Mouse (Mus musculus) left cerebral cortex, adult 8-10 months (tissue): ENCODE data around the gene Gm12248. TPM values are rescaled to one million over a fixed set of nuclear protein-coding genes. Genes with fewer than 3 reads are reported as not detected.
"Not testable (repeated sequence)": the region's sequence is repeated elsewhere in the genome, so short reads cannot be mapped to it uniquely, and the experiment has no call there.

Source experiments
- DNase-seq, 2 experiments: peaks; one replicate each; pipeline ENCODE4 v3.0.0; 2022; ENCODE audit warnings: low spot score in 2 of 2
- total RNA-seq, 4 experiments: library from RNA; stranded (reverse); gene quantifications; 2 replicates each; pipeline ENCODE4 v1.2.4; 2022

Gm12248 gene
- total RNA-seq, 4 experiments from 2014 or later = not detected

GRCm38 (mm10) chr11:58102581-58103343, 9.8 kb upstream of the Gm12248 start:
- no peak for DNase-seq

DNA sequence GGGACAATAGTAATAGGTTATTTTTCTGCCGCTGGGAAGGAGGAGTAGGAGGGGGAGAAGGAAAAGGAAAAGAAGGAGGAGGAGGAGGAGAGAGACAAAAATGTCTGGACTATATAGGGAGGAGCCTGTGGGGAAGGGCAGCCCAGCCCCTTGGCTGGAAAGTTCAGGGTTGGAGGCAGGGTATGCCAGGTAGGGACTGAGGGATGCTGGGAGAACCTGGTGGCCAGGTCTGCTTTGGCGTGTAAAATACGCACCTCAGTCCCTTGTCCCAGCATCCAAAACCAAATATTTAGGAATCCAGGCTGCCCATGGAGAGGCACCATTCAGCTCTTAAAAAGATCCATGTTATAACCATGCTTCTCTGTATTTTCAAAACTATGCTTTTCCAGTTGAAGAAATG, 9.2 kb upstream of the Gm12248 start:
- DNase-seq = no peak

DNA sequence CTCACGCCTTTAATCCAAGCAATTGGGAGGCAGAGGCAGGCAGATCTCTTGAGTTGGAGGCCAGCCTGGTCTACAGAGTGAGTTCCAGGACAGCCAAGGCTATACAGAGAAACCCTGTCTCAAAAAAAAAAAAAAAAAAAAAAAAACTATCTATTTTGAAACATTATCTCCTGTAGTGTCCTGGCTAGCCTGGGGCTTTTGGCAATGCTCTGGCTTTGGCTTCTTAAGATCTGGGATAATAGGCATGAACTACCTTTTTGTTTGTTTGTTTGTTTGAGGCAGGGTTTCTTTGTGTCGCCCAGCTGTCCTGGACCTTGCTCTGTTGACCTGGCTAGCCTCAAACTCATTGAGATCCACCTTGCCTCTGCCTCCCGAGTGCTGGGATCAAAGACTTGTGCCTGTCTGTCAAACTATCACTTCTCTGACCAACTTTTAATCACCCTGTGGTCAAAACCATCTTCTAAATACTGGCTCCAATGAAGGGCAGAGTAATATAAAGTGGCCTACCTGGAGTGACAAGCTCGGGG, 8.3 kb upstream of the Gm12248 start:
- DNase-seq = no peak

- DNase-seq = no peak
Measured at GRCm38 (mm10) chr11:58100006-58100405, 7.1 kb upstream of the Gm12248 start.

DNA sequence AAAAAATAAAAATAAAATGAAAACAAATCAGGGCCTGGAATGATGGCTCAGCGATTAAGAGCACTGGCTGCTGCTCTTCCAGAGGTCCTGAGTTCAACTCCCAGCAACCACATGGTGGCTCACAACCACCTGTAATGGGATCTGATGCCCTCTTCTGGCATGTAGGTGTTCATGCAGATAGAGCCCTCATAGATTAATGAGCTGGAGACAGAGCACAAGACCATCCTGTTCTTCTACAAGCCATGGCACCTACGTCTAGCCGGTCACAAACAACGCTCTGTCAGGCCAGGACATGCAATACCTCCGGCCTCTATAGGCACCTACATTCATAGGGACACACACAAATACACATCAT, 5.4 kb upstream of the Gm12248 start:
- DNase-seq = not testable (repeated sequence)

GRCm38 (mm10) chr11:58097621-58098365, 4.9 kb upstream of the Gm12248 start:
- DNase-seq = no peak

DNA sequence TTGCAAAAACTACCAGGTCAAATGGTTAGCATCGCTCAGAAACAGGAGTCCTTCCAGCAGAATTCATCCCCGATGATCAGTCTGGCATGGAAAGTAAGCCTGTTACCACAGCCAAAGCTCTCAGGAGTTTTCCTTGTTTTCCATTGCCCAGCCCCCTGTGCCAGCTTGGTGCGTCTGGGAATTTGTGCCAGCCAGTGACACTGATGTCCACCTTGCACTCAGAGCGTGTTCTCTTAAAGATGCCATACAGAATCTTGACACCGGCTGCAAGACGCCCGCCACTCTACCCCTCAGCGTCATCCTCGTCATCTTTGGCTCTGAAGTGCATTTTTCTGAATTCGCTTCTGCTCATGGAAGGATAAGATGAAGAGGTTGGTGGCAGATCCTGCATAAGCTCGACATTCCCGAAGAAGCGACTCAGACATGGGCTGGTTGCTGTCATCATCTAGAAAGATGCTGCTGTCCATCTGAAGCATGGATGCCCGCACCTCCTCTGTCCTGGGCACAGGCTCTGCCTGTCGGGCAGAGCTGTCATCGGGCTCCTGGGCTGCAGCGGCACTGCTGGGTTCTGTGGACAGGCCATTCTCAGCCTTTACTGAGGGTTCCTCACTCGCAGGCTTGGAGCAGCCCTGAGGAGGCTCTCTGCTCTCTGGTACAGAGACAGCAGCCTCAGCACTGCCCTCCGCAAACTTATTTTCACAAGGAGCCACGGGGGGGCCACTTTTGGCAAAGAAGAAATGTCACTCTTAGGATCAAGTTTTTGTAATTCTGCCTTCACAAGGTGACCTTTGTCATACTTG, 4.1 kb upstream of the Gm12248 start:
- no peak for DNase-seq

DNA sequence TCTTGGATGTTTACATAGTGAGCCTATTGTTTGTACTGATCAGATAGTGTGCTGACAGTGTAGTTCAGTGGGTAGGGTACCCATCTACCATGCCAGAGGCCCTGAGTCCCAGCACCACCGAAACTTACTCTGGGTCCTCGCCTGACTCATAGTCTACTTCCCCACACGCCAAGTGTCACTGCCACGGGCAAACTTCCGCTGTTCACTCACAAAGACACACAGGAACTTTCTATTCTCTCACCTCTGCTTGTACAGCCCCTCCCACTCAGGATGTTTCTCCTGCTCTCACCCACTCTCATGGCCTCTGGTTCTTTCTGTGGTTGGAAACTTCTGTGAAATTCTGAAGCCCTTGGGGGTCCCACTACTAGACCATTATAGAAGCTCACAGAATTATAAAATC, 3.2 kb upstream of the Gm12248 start:
- DNase-seq = no peak

GRCm38 (mm10) chr11:58095561-58095960, 2.6 kb upstream of the Gm12248 start:
- DNase-seq = no peak

DNA sequence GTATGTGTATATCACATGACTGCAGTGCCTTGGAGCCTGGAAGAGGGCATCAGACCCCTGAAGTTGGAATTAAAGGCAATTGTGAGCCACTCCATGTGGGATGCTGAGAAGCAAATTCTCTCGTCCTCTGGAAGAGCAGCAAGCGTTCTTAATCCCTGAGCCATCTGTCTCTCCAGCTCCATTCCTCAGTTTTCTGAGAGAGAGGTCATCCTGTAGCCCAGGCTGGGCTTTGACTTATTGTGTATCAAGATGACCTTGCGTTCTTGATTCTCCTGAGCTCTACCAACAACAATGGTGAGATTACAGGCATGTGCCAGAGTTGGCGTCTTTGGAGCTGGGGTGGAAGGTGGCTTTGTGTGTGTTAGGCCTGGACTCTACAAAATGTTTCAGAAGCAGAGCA, 1.8 kb upstream of the Gm12248 start:
- no peak for DNase-seq

DNA sequence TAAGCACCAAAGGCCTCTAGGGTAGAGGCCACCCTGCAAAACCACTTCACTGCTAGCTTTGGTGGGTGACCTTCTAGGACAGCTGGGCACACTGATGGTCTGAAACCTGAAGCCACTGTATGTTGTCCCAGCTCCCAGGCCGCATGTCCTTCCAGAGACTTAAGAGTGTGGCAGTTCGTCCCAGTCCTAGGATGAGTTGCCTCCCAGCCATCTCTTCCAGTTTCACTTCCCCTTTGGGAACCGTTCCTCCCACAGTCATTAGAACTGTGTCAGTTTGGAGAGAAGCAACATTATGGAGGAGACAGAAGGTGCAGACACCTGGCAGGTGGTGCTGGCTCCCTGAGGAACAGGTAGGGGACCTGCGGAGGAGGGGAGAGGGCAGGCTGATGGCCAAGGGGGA, 393 bp downstream of the Gm12248 start:
- no peak for DNase-seq

GRCm38 (mm10) chr11:58081716-58082115, 11.2 kb downstream of the Gm12248 start:
- no peak for DNase-seq

GRCm38 (mm10) chr11:58077270-58077669, 15.7 kb downstream of the Gm12248 start:
- DNase-seq = no peak

DNA sequence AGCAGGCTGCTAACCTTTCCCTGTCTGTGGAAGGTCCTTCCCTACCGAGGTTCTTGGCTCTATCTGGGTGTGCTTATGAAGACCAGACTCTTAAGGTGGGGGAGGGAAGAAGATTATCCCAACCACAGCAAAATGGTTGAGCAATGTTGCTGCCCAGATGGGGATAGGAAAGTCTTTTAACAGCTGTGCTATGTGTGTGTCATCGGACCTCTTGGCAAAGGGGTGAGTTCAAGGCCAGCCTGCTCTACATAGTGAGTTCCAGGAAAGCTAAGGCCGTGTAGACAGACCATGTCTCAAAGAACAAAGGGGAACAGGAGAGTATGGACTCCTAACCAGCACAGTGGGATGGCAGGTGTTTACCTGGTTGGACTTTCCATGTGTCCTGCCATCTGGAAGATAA, 20.0 kb downstream of the Gm12248 start:
- no peak for DNase-seq

DNA sequence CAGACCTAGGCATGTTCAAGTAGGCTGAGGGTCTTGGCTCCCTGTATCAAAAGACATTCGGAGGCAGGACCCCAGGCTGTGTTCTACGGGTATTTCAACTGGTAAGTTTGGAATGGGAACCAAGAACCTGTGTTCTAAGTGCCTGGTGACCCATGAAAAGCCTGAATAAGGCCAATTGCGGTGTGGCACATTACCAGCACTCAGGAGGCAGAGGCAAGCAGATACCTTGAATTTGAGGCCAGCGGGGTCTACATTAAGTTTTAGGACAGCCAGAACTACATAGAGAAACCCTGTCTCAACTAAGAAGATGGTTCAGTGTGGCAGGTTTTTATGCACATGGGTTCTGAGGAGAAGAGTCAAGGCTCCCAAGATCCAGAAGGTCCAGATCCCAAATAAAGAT, 27.9 kb downstream of the Gm12248 start:
- DNase-seq = no peak

GRCm38 (mm10) chr11:58062586-58062985, 30.3 kb downstream of the Gm12248 start:
- DNase-seq = no peak

GRCm38 (mm10) chr11:58061218-58061617, 31.7 kb downstream of the Gm12248 start:
- not testable (repeated sequence) for DNase-seq

- DNase-seq = not testable (repeated sequence)
Measured at GRCm38 (mm10) chr11:58059752-58060151, 33.2 kb downstream of the Gm12248 start.

DNA sequence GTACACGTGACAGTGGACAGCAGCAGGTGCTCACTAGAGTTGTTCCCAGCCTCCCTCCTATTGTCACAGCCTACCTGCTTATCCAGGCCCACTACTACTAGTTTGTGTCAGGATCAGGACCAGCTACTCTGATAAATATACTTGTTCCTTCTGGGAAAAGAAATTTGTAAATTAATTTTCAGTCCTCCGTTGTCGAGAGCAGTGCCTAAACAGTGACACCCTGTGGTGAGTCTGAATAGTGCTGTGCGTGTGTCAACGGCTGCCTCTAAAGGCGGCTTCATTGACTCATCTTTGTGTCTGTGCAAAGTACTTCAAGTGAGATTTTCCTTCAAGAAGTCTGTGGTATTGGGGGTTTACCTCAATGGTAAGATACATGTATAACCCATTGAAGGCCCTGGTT, 35.5 kb downstream of the Gm12248 start:
- DNase-seq = peak in 1 of 2 experiments; percentile 37

DNA sequence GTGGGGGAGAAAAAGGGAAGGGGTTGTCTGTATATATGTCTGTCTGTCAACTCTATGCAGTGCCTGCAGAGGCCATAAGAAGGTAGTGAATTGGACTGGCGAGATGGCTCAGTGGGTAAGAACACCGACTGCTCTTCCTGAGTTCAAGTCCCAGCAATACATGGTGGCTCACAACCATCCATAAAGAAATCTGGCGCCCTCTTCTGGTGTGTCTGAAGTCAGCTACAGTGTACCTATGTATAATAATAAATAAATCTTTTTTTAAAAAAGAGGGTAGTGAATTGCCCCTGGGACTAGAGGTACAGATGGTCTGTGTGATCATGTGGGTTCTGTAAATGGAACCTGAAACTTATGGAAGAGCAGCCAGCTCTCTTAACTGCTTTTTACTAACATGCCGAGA, 46.5 kb downstream of the Gm12248 start:
- no peak for DNase-seq

DNA sequence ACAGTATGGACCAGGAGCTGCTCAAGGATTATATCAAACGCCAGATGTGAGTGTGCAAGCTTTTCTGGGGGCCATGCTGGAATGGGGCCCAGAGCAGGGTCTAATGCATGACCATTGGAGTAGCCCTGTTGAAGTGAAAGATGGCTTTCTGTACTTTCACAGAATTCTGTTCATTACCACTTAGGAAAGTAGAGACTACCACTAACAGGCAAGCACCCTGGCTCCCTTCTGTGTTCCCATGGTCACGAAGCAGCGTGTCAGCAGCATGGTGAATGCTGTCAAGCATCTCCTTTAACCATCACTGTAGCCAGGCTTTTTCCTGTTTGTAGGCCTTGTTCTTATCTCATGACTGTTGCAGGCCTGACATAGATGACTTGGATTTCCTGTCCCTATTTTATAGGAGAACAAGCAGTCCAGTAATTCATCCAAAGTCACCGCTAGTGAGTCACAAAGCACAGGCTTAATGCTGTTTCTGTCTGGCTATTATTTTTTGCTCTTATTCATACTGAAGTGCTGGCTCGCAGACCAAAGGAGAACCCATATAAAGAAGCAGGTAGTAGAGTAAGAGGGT, 50.0 kb downstream of the Gm12248 start:
- DNase-seq = no peak

DNA sequence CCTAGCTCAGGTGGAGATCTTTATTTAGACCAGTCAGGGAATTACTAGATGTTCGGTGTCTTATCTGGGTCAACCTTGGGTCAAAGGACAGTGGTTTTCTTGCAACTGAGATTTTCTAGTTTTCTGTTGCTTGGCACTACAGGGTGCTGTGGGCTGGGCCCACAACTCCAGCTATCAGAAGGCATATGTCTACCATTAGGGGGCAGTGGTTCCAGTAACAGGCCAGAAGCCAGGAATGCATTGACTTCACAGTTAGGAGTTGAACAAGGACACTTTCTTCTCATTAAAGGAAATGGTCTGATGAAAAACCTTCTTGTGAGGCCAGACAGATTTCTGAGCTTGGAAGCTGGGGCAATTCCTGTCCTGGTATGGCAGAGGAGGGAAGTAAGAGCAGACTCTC, 53.9 kb downstream of the Gm12248 start:
- no peak for DNase-seq
